Mouse (Mus musculus) embryonic facial prominence, embryonic 10.5 days (tissue): ENCODE data around the gene Spns2. TPM values are rescaled to one million over a fixed set of nuclear protein-coding genes. Genes with fewer than 3 reads are reported as not detected.

Experiments
- DNase-seq: peaks from one replicate; pipeline ENCODE4 v3.0.0-alpha.2; 2017; ENCODE audit warnings: low spot score
- H3K27ac ChIP-seq: fragments of 300-500 bp; sonication (generic); replicated peaks from 2 replicates; pipeline ENCODE4 v1.5.1; 2016; ENCODE audit warnings: mild to moderate bottlenecking
- H3K27me3 ChIP-seq: fragments of 300-500 bp; sonication (generic); replicated peaks from 2 replicates; pipeline ENCODE4 v1.6.1; 2016; ENCODE audit warnings: low read depth, mild to moderate bottlenecking; ENCODE audit not compliant: poor library complexity, severe bottlenecking
- H3K36me3 ChIP-seq: fragments of 300-500 bp; sonication (generic); replicated peaks from 2 replicates; pipeline ENCODE4 v1.6.1; 2016; ENCODE audit warnings: mild to moderate bottlenecking, moderate library complexity
- H3K4me1 ChIP-seq: fragments of 300-500 bp; sonication (generic); 2 replicates; pipeline ENCODE4 v1.6.1; 2016
- H3K4me3 ChIP-seq: fragments of 300-500 bp; sonication (generic); 2 replicates; pipeline ENCODE4 v1.5.1; 2016; ENCODE audit warnings: mild to moderate bottlenecking, moderate library complexity
- H3K9me3 ChIP-seq: fragments of 300-500 bp; sonication (generic); 2 replicates; pipeline ENCODE4 v1.6.1; 2016; ENCODE audit warnings: mild to moderate bottlenecking
- WGBS: fragments of 180-500 bp; shearing (Covaris S2); methylation state at CpG from one replicate; pipeline ENCODE4 v1.1.7; 2016; 5-methylcytosine and 5-hydroxymethylcytosine counted together
- polyA plus RNA-seq: library from polyadenylated mRNA; unstranded; fragments of >200 nt; fragmentation: Nextera tagmentation; extraction: Ambion mirVana; gene quantifications from 2 replicates; pipeline ENCODE4 v1.2.1, GENCODE M21; 2016

Gene Spns2
- polyA plus RNA-seq, 1 experiment from 2014 or later = 3.3 TPM

- 2% methylated on average over 25 of the region's 25 CpGs for WGBS
- DNase-seq = peak; percentile 45
- H3K27me3 ChIP-seq = peaks cover 81% of the 10 kb centered on the region
- no peak overlapping the region for H3K27ac ChIP-seq
- no peaks in the 10 kb centered on the region for H3K9me3 ChIP-seq
- peaks cover 73% of the 10 kb centered on the region for H3K4me1 ChIP-seq
- no peaks in the 10 kb centered on the region for H3K36me3 ChIP-seq
- peak overlapping the region; percentile 86 for H3K4me3 ChIP-seq
These were observed 79.1 kb downstream of the Spns2 start for GRCm38 (mm10) chr11:72410521-72411092.

DNA sequence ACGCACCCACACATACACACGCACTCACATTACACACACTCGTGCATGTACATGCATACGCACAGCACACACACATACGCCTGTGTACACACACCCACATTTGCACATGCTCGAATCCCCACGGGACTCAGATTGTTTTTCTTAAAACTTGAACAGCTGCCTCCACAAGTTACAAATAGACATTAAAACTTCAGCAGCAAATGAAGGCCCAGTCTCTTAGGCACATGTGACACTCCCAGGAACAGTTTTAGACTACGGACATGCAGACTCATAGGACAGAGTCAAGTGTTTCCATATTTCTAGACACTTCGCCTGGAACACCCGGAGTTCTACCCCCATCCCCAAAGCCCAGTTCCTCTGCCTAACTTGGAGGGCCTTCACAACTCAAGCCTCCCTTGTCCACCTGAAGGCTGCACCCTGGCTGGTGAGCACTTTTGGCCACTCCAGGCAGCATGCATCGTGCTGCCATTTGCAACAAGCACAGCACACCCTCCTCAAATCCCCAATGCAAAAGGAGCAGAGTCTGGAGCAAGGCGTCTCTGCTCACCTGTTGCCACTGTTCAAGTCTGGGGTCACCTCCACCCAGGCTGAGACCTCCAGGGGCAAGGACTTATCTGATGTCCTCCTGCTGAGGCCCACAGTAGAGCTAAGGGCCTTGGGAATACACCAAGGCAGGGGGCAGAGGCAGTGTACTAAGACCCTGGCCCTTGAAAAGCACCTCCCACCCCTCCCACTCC is 79.9 kb downstream of the Spns2 start:
- H3K4me1 ChIP-seq = peaks cover 76% of the 10 kb centered on the region
- 79% methylated on average over 12 of the region's 12 CpGs for WGBS
- no peak for DNase-seq
- H3K27ac ChIP-seq = no peak overlapping the region
- peak overlapping the region; percentile 86 for H3K4me3 ChIP-seq
- peaks cover 81% of the 10 kb centered on the region for H3K27me3 ChIP-seq
- H3K9me3 ChIP-seq = no peaks in the 10 kb centered on the region
- H3K36me3 ChIP-seq = no peaks in the 10 kb centered on the region

DNA sequence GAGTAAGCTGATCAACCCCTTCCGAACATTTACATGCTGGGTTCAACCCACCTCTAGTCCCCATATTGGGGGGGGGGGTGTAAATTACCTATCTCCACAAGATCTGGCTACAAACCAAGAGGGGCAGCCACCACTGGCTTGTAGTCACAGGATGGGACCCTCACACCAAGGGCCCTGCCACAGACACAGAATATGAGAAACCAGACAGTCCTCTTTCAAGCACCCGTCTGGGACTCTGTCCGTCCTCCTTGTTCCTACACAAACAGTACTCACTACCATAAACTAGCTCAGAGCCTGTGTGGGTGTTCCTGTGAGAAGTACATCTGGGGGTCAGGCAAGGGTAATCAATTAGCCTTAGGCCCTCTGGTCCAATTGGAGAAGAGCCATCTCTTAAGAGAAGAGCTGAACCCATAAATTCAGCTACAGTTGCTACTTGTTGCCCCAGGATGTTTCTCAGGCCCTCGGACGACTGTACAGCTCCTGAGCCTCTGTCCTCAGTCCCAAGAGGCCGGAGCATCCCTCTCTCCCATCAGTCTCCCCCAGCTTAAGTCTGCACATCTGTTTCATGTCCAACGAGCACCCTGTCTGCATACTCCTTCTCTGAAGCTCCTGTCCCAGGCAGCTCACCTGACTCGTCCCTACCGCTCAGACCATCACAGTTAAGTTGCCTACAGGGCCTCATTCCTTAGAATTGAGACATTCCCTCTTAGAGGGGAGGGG is 81.1 kb downstream of the Spns2 start:
- 0 out of 2 replicates have a peak, but pooled peaks cover under 1% of the 10 kb centered on the region for H3K36me3 ChIP-seq
- no peak overlapping the region for H3K4me3 ChIP-seq
- DNase-seq = no peak
- no peak overlapping the region for H3K27ac ChIP-seq
- H3K4me1 ChIP-seq = peaks cover 76% of the 10 kb centered on the region
- peaks cover 72% of the 10 kb centered on the region for H3K27me3 ChIP-seq
- WGBS = 57% methylated on average over 9 of the region's 9 CpGs
- H3K9me3 ChIP-seq = no peaks in the 10 kb centered on the region

GRCm38 (mm10) chr11:72407574-72407973 is 82.1 kb downstream of the Spns2 start:
- H3K4me1 ChIP-seq = peaks cover 74% of the 10 kb centered on the region
- no peaks in the 10 kb centered on the region for H3K9me3 ChIP-seq
- peak overlapping the region; percentile 12; the same call in 1 of the 2 replicates for H3K4me3 ChIP-seq
- H3K27ac ChIP-seq = no peak overlapping the region
- H3K36me3 ChIP-seq = 0 out of 2 replicates have a peak, but pooled peaks cover 3% of the 10 kb centered on the region
- DNase-seq = no peak
- WGBS = 19% methylated on average over 7 of the region's 7 CpGs
- H3K27me3 ChIP-seq = peaks cover 61% of the 10 kb centered on the region

GRCm38 (mm10) chr11:72407081-72407480 is 82.6 kb downstream of the Spns2 start:
- Histone ChIP-seq H3K27ac (0 out of 2 replicates have a peak overlapping the region, but pooled peaks have one; percentile 1), H3K27me3 (peaks cover 56% of the 10 kb centered on the region), H3K9me3 (no peaks in the 10 kb centered on the region), H3K4me1 (peaks cover 75% of the 10 kb centered on the region), H3K36me3 (0 out of 2 replicates have a peak, but pooled peaks cover 3% of the 10 kb centered on the region), H3K4me3 (no peak overlapping the region)
- DNase-seq = no peak
- WGBS = 19% methylated on average over 3 of the region's 3 CpGs

DNA sequence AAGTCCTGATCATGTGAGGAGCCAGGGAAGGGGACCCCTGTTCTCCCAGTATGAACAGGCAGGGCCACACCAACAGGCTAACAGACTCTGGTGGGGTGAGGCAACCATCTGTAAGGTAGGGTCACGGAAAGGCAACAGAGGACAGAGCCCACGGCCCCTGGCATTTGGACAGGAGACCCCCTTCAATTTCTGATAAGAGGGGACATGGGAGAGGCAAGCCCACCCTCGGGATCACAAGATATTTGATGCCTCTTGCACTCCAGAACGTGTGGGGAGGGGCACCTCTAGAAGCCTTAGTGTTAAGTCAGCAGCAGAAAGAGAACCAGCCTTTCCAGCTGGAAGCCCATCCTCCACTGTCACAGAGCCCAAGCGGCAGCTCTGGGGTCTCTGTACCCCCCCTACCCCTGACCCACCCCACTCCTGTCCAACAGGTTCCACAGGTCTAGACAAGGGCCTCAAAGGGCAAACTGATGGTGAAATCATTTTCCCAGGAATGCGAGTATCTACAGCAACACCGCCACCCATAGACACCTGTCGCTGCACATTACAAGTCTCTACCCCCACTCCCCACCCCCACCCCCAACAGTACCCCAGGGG is 83.5 kb downstream of the Spns2 start:
- WGBS = 52% methylated on average over 8 of the region's 8 CpGs
- Histone ChIP-seq H3K4me1 (peaks cover 75% of the 10 kb centered on the region), H3K27ac (peak overlapping the region; percentile 10; the same call in 1 of the 2 replicates), H3K27me3 (peaks cover 47% of the 10 kb centered on the region), H3K4me3 (0 out of 2 replicates have a peak overlapping the region, but pooled peaks have one; percentile 11), H3K9me3 (no peaks in the 10 kb centered on the region), H3K36me3 (0 out of 2 replicates have a peak, but pooled peaks cover 3% of the 10 kb centered on the region)
- peak; percentile 43 for DNase-seq

DNA sequence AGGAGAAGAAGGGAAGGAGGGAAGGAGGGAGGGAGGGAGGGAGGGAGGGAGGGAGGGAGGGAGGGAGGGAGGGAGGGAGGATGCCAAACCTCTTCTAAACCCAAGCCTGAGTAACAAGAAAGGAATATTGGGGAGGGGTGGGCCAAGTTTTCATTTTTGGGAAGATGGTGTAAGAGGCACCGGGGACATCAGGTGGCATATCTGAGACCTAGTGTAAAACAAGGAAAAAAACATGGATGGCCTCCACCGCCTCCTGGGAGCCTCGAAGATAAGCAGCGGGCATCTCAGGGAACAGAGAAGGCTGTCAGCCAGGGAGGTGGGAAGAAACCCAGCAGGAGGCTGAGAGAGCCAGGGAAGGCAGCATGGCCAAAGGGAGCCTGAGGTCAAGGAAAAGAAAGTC is 84.2 kb downstream of the Spns2 start:
- peaks cover 41% of the 10 kb centered on the region for H3K27me3 ChIP-seq
- H3K36me3 ChIP-seq = 0 out of 2 replicates have a peak, but pooled peaks cover 6% of the 10 kb centered on the region
- no peaks in the 10 kb centered on the region for H3K9me3 ChIP-seq
- no peak for DNase-seq
- H3K4me1 ChIP-seq = peaks cover 75% of the 10 kb centered on the region
- no peak overlapping the region for H3K27ac ChIP-seq
- 55% methylated on average over 4 of the region's 4 CpGs for WGBS
- H3K4me3 ChIP-seq = no peak overlapping the region

DNA sequence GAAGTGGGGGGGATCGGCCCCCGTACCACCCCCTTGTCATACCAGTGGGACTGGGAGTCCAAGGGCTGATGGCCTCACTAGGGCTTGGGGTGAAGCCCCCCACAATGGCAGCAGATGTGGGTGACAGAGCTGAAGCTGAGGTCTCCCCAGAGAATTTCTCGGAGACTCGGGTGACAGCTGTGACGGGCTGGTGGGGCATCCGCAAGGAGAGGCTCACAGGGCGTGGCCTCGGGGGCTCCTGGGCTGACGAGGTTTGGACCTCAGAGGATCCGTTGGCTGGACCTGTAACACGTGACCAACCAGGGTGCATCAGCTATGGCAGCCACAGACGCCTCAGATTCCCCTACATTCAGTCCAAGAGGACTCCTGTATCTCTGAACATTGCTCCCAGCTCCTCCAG is 86.7 kb downstream of the Spns2 start:
- H3K27me3 ChIP-seq = peaks cover 16% of the 10 kb centered on the region; the same call in 1 of the 2 replicates
- H3K36me3 ChIP-seq = peaks cover 19% of the 10 kb centered on the region
- peaks cover 54% of the 10 kb centered on the region for H3K4me1 ChIP-seq
- H3K27ac ChIP-seq = no peak overlapping the region; the same call in 1 of the 2 replicates
- H3K4me3 ChIP-seq = no peak overlapping the region
- WGBS = 85% methylated on average over 12 of the region's 12 CpGs
- no peak for DNase-seq
- H3K9me3 ChIP-seq = no peaks in the 10 kb centered on the region

- Histone ChIP-seq H3K4me1 (peaks cover 47% of the 10 kb centered on the region), H3K36me3 (peaks cover 19% of the 10 kb centered on the region), H3K27ac (peak overlapping the region; percentile 52; the same call in 1 of the 2 replicates), H3K4me3 (no peak overlapping the region), H3K9me3 (no peaks in the 10 kb centered on the region), H3K27me3 (peaks cover 6% of the 10 kb centered on the region; the same call in 1 of the 2 replicates)
- no peak for DNase-seq
- 66% methylated on average over 5 of the region's 5 CpGs for WGBS
These were observed 87.7 kb downstream of the Spns2 start for GRCm38 (mm10) chr11:72402017-72402416.

Other genes with a start within 250 kb of the Spns2 start
- 0.10 and 0.14 TPM in 2 replicates for gene Slc13a5, start 222.7 kb downstream of the Spns2 start, polyA plus RNA-seq
- 3.2 and 3.4 TPM in 2 replicates for gene Xaf1, start 188.3 kb downstream of the Spns2 start, polyA plus RNA-seq
- gene Fbxo39, start 175.5 kb downstream of the Spns2 start, polyA plus RNA-seq = not detected in 2 replicates
- 6.3 and 7.2 TPM in 2 replicates for gene Tekt1, start 127.5 kb downstream of the Spns2 start, polyA plus RNA-seq
- 16.4 and 16.6 TPM in 2 replicates for gene Smtnl2, start 78.2 kb downstream of the Spns2 start, polyA plus RNA-seq
- 0.10 TPM in 1 of 2 replicates, not detected in the other for gene Ggt6, start 54.4 kb downstream of the Spns2 start, polyA plus RNA-seq
- 257 and 263 TPM in 2 replicates for gene Mybbp1a, start 48.5 kb downstream of the Spns2 start, polyA plus RNA-seq
- gene Spns3, start 60.6 kb upstream of the Spns2 start, polyA plus RNA-seq = 0.04 and 0.14 TPM in 2 replicates
- gene Ube2g1, start 117.4 kb upstream of the Spns2 start, polyA plus RNA-seq = 89.0 and 91.5 TPM in 2 replicates
- gene Ankfy1, start 200.1 kb upstream of the Spns2 start, polyA plus RNA-seq = 26.3 and 26.5 TPM in 2 replicates